In genomic region chr17:29238421-29238945, GRCm38 (mm10) we compare ENCODE assay signal across 8 mouse cellular contexts. TPM values are rescaled to one million over a fixed set of nuclear protein-coding genes. Genes with fewer than 3 reads are reported as not detected.
A peak's percentile ranks its signal among the peaks of the same experiment; 100 is the strongest.
DNase-seq lines count a peak whose midpoint lies in the region; ATAC-seq and TF ChIP-seq lines count a peak whose summit lies in the region.

No protein-coding gene starts in this region.

- H3K36me3 ChIP-seq in heart, embryonic 11.5 days (ENCODE audit: control insufficient read depth, insufficient read depth, low read length) = no peaks in the 10 kb centered on the region
- H3K36me3 ChIP-seq in thymus, adult 2 months (ENCODE audit: control insufficient read depth, insufficient read depth, low read length) = no peaks in the 10 kb centered on the region
- H3K36me3 ChIP-seq in limb, embryonic 12.5 days = no peaks in the 10 kb centered on the region

- H3K9me3 ChIP-seq in heart, embryonic 11.5 days (replicated peaks; ENCODE audit: control insufficient read depth, low read length) = no peaks in the 10 kb centered on the region
- H3K9me3 ChIP-seq in limb, embryonic 12.5 days = no peaks in the 10 kb centered on the region

- H3K4me3 ChIP-seq in heart, embryonic 11.5 days (ENCODE audit: low read depth, low read length) = peak overlapping the region; percentile 67
- no peak overlapping the region for H3K4me3 ChIP-seq in thymus, adult 2 months (ENCODE audit: control insufficient read depth, insufficient read depth, low read length)
- H3K4me3 ChIP-seq in limb, embryonic 12.5 days (replicated peaks) = peak overlapping the region; percentile 68

- no peak overlapping the region; the same call in 1 of the 2 replicates for H3K27ac ChIP-seq in heart, embryonic 11.5 days (ENCODE audit: low read depth, low read length)
- no peak overlapping the region for H3K27ac ChIP-seq in thymus, adult 2 months (ENCODE audit: control insufficient read depth, insufficient read depth, low read length)
- H3K27ac ChIP-seq in limb, embryonic 12.5 days = no peak overlapping the region

- H3K9ac ChIP-seq in heart, embryonic 11.5 days (ENCODE audit: low read depth, low read length) = peak overlapping the region; percentile 67
- H3K9ac ChIP-seq in limb, embryonic 12.5 days (replicated peaks) = peak overlapping the region; percentile 67

- no peak for TF ChIP-seq POLR2A in thymus, adult 2 months (IDR thresholded peaks at IDR 0.05; ENCODE audit: control insufficient read depth, extremely low read depth, insufficient read depth, low read length, poor library complexity)

- 3% methylated on average over 23 of the region's 23 CpGs for WGBS in heart, embryonic 11.5 days (ENCODE audit: insufficient replicate concordance)
- WGBS in thymus, adult 2 months = 4% methylated on average over 23 of the region's 23 CpGs
- 2% methylated on average over 22 of the region's 23 CpGs for WGBS in limb, embryonic 12.5 days

- DNase-seq in heart, postnatal 14 days = no peak
- peak; percentile 16 for DNase-seq in thymus, postnatal 14 days
- no peak for DNase-seq in thymus, adult 2 months
- peak; percentile 33 for DNase-seq in right cerebral cortex, postnatal 4 days
- DNase-seq in adrenal gland, postnatal 36 days = no peak
- no peak for DNase-seq in thymus, postnatal 25 days

- intact Hi-C loops in heart, postnatal 14 days (cut with DNase I) = no loop called here

- ATAC-seq in heart, embryonic 11.5 days (replicated peaks; ENCODE audit: insufficient number of reproducible peaks, low FRiP score, low TSS enrichment) = no peak
- no peak for ATAC-seq in limb, embryonic 12.5 days (ENCODE audit: insufficient number of reproducible peaks, insufficient read depth, low FRiP score, low TSS enrichment, low read depth)

- peaks cover 18% of the 10 kb centered on the region for H3K4me1 ChIP-seq in heart, embryonic 11.5 days (ENCODE audit: control insufficient read depth, insufficient read depth, low read length)
- peaks cover 8% of the 10 kb centered on the region for H3K4me1 ChIP-seq in thymus, adult 2 months (replicated peaks; ENCODE audit: control insufficient read depth, insufficient read depth, low read length)
- H3K4me1 ChIP-seq in limb, embryonic 12.5 days (replicated peaks) = peaks cover 23% of the 10 kb centered on the region

- H3K4me2 ChIP-seq in heart, embryonic 11.5 days = peak overlapping the region; percentile 98
- peak overlapping the region; percentile 100 for H3K4me2 ChIP-seq in limb, embryonic 12.5 days

- peaks cover 36% of the 10 kb centered on the region for H3K27me3 ChIP-seq in heart, embryonic 11.5 days (ENCODE audit: control insufficient read depth, insufficient read depth, low read length)
- H3K27me3 ChIP-seq in thymus, adult 2 months (ENCODE audit: control insufficient read depth, insufficient read depth, low read length) = peaks cover 24% of the 10 kb centered on the region
- peaks cover 71% of the 10 kb centered on the region for H3K27me3 ChIP-seq in limb, embryonic 12.5 days

- TF ChIP-seq CTCF in thymus, adult 2 months (IDR thresholded peaks at IDR 0.05; ENCODE audit: borderline replicate concordance, control insufficient read depth, extremely low read depth, insufficient read depth, low read length, poor library complexity) = no peak

RNA-seq across cellular contexts. Expression of gene Cpne5, which starts 0.5 kb away (rescaled TPM):
- 24.0 and 28.8 TPM in 2 replicates for polyA plus RNA-seq in heart, embryonic 11.5 days (2014; fragmentation: Nextera tagmentation; extraction: Ambion mirVana)
- 1 to 10 TPM; 2.3 to 3.9 TPM for total RNA-seq in heart, postnatal 14 days (2021)
- 4.6 and 5.0 TPM in 2 replicates for polyA plus RNA-seq in thymus, adult 2 months (2012; rRNA removed)
- polyA plus RNA-seq in limb, embryonic 12.5 days (2016; fragmentation: Nextera tagmentation; extraction: Ambion mirVana) = 5.6 and 6.4 TPM in 2 replicates
- under 1 TPM; 0.17 to 0.76 TPM for total RNA-seq in adrenal gland, postnatal 36 days (2021)

RNA-seq across cellular contexts. Expression of gene Ppil1, which starts 25.5 kb away (rescaled TPM):
- 117 and 135 TPM in 2 replicates for polyA plus RNA-seq in heart, embryonic 11.5 days (2014; fragmentation: Nextera tagmentation; extraction: Ambion mirVana)
- 10 to 100 TPM; 28.8 to 33.5 TPM for total RNA-seq in heart, postnatal 14 days (2021)
- polyA plus RNA-seq in thymus, adult 2 months (2012; rRNA removed) = 57.1 and 65.9 TPM in 2 replicates
- polyA plus RNA-seq in limb, embryonic 12.5 days (2016; fragmentation: Nextera tagmentation; extraction: Ambion mirVana) = 175 and 178 TPM in 2 replicates
- total RNA-seq in adrenal gland, postnatal 36 days (2021) = 10 to 100 TPM; 20.4 to 25.3 TPM

RNA-seq across cellular contexts. Expression of gene BC004004, which starts 30.1 kb away (rescaled TPM):
- polyA plus RNA-seq in heart, embryonic 11.5 days (2014; fragmentation: Nextera tagmentation; extraction: Ambion mirVana) = 90.6 and 94.9 TPM in 2 replicates
- total RNA-seq in heart, postnatal 14 days (2021) = 100 to 1,000 TPM; 189 to 195 TPM
- polyA plus RNA-seq in thymus, adult 2 months (2012; rRNA removed) = 46.0 and 61.3 TPM in 2 replicates
- polyA plus RNA-seq in limb, embryonic 12.5 days (2016; fragmentation: Nextera tagmentation; extraction: Ambion mirVana) = 45.7 and 52.8 TPM in 2 replicates
- total RNA-seq in adrenal gland, postnatal 36 days (2021) = 100 to 1,000 TPM; 112 to 130 TPM

Comparison
In these comparisons a context has a peak if more than half of its experiments do, and no peak if none do; other contexts are left out.
1. DNase-seq: peak in thymus, postnatal 14 days (single experiment) and right cerebral cortex, postnatal 4 days (single experiment); none in heart, postnatal 14 days (0 of 2), thymus, adult 2 months (single experiment), adrenal gland, postnatal 36 days (0 of 2) and thymus, postnatal 25 days (single experiment).